Mouse (Mus musculus) neural tube, postnatal 0 days (tissue): ENCODE data around the gene Klrd1. TPM values are rescaled to one million over a fixed set of nuclear protein-coding genes. Genes with fewer than 3 reads are reported as not detected.

Experiments
- polyA plus RNA-seq: library from polyadenylated mRNA; unstranded; fragments of >200 nt; fragmentation: Nextera tagmentation; extraction: Ambion mirVana; gene quantifications from 2 replicates; pipeline ENCODE4 v1.2.1, GENCODE M21; 2015

Klrd1 gene
- not detected in 2 replicates for polyA plus RNA-seq

GRCm38 (mm10) chr6:129591508-129591907, at the start of gene Klrd1:
Gene Klrd1, plus strand, starts transcription at chr6:129591782.

GRCm38 (mm10) chr6:129577605-129578004, 14.0 kb upstream of the Klrd1 start, which contains the start of gene Klre1:
Gene Klre1, plus strand, starts transcription at chr6:129577905.

GRCm38 (mm10) chr6:129623735-129624134, 32.2 kb downstream of the Klrd1 start, which contains the start of gene Klrk1:
Gene Klrk1, minus strand, starts transcription at chr6:129623864.

GRCm38 (mm10) chr6:129643237-129643636, 51.7 kb downstream of the Klrd1 start, which contains the start of gene Klrc3:
Gene Klrc3, minus strand, starts transcription at chr6:129643337.

Other genes with a start within 250 kb of the Klrd1 start
- gene Clec12a, start 249.1 kb upstream of the Klrd1 start, polyA plus RNA-seq, result 0.41 and 0.48 TPM in 2 replicates
- gene Clec12b, start 205.9 kb upstream of the Klrd1 start, polyA plus RNA-seq, result 0.17 and 0.22 TPM in 2 replicates
- gene Clec1b, start 194.5 kb upstream of the Klrd1 start, polyA plus RNA-seq, result 0.74 and 0.83 TPM in 2 replicates
- gene Clec9a, start 182.9 kb upstream of the Klrd1 start, polyA plus RNA-seq, result 0.09 and 0.22 TPM in 2 replicates
- 3.1 and 3.5 TPM in 2 replicates for gene Clec1a, start 139.8 kb upstream of the Klrd1 start, polyA plus RNA-seq
- gene Olr1, start 84.6 kb upstream of the Klrd1 start, polyA plus RNA-seq, result not detected in 2 replicates
- not detected in 2 replicates for gene Tmem52b, start 79.2 kb upstream of the Klrd1 start, polyA plus RNA-seq
- gene Gabarapl1, start 58.6 kb upstream of the Klrd1 start, polyA plus RNA-seq, result 266 and 268 TPM in 2 replicates
- gene Klre1, start 13.9 kb upstream of the Klrd1 start, polyA plus RNA-seq, result not detected in 2 replicates
- gene Klrk1, start 32.1 kb downstream of the Klrd1 start, polyA plus RNA-seq, result 0.23 and 0.26 TPM in 2 replicates
- gene Klrc3, start 51.6 kb downstream of the Klrd1 start, polyA plus RNA-seq, result not detected in 2 replicates
- gene Klrc2, start 68.9 kb downstream of the Klrd1 start, polyA plus RNA-seq, result not detected in 2 replicates
- gene Klrc1, start 87.2 kb downstream of the Klrd1 start, polyA plus RNA-seq, result not detected in 2 replicates
- 1.1 and 1.7 TPM in 2 replicates for gene Klri1, start 125.3 kb downstream of the Klrd1 start, polyA plus RNA-seq
- gene Klri2, start 148.7 kb downstream of the Klrd1 start, polyA plus RNA-seq, result not detected in 2 replicates
- gene Gm156, start 192.5 kb downstream of the Klrd1 start, polyA plus RNA-seq, result not detected in 2 replicates